Mouse (Mus musculus): ENCODE measurements at regions not wholly inside any gene's neighbourhood (a gene's known extent, or its start where the extent isn't known, plus 50 kb on each side); places are given as distances from the start of the nearest gene placed in this dataset.

GRCm38 (mm10) chr13:20661243-20661642, 132.7 kb upstream of the Aoah start:
- POLR2A ChIA-PET, result interaction anchor here in 1 of 4 experiments (0.6 kb wide), 1 partner anchor 128 kb away, joined by 6 read pairs; no protein-coding TSS in a partner anchor
- CTCF ChIA-PET, result interaction anchor here in 1 of 4 experiments (1.0 kb wide), 1 partner anchor 363 kb away, joined by 3 read pairs; no protein-coding TSS in a partner anchor

DNA sequence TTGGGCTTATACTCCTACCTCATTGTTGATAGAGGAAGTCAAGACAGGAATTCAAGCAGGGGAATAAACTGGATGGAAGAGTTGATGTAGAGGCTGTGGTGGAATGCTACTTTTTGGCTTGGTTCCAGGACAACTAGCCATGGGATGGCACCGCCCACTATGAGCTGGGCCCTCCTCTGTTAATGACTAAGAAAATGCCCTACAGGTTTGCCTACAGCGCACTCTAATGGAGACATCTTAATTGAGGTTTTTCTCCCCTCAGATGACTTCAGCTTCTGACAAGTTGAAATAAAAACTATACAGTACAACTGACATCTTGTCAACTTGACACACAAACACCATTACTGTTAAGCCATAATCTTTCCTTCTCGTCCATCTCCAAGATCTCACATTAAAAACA, 115.2 kb upstream of the Aoah start:
- CTCF ChIA-PET, result interaction anchor here in 1 of 4 experiments (0.7 kb wide), 1 partner anchor 326 kb away, joined by 3 read pairs; no protein-coding TSS in a partner anchor
- POLR2A ChIA-PET, result no interaction called here

GRCm38 (mm10) chr13:20686914-20687313, 107.0 kb upstream of the Aoah start:
- POLR2A ChIA-PET, result no interaction called here
- CTCF ChIA-PET, result no interaction called here

- CTCF ChIA-PET, result no interaction called here
- POLR2A ChIA-PET, result no interaction called here
Observed at GRCm38 (mm10) chr13:20687453-20687852, 106.5 kb upstream of the Aoah start.

- ChIA-PET CTCF (no interaction called here), POLR2A (interaction anchor here in 1 of 4 experiments (0.6 kb wide), 1 partner anchor 734 kb away, joined by 3 read pairs; no protein-coding TSS in a partner anchor)
Observed at GRCm38 (mm10) chr13:20711486-20711885, 82.4 kb upstream of the Aoah start.

DNA sequence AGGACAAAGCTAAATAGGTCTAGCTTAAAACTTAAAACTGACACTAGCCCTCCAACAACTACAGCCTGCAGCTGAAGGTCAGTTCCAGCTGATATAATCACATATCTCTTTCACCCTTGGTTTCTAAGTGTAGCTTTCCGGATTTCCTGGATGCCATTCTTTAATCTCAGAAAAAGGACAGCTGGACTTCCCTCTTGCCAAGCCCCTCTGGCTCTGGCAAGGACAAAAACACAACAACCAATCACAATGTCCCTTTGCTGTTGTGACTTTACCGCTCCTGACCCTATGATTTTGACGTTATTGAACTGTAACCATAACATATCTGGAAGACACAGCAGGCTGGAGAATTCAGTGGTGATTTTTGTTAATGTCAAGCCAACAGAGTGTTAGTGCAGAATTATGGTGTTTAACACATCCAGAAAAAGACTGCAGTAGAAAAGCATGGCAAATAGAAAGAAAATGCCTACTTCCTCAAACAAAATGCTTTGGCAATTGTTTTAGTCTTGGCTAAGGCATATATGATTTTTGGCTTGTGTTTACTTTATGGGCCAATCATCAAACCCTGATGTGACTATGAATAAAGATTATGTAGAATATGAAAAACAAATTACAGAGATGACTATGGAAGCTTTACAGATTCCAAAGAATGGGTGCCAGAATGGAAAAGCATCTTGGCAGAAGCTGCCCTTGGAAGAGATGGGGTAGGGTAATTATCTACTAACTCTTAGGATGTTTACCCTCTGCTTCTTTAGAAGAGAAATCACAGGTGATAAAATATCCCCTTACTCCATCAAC, 70.4 kb upstream of the Aoah start:
- ChIA-PET POLR2A (interaction anchor here in 1 of 4 experiments (0.5 to 0.6 kb wide), 2 partner anchors 289 to 450 kb away, joined by 3 to 6 read pairs; no protein-coding TSS in a partner anchor), CTCF (no interaction called here)

- CTCF ChIA-PET, result no interaction called here
Observed at GRCm38 (mm10) chr13:20724419-20724818, 69.5 kb upstream of the Aoah start.

GRCm38 (mm10) chr13:20725556-20725955, 68.4 kb upstream of the Aoah start:
- CTCF ChIA-PET, result no interaction called here

More at GRCm38 (mm10) chr13:20724419-20724818, 69.5 kb upstream of the Aoah start:
- POLR2A ChIA-PET, result no interaction called here

GRCm38 (mm10) chr13:20728064-20728463, 65.8 kb upstream of the Aoah start:
- ChIA-PET POLR2A (no interaction called here), CTCF (no interaction called here)

More at GRCm38 (mm10) chr13:20725556-20725955, 68.4 kb upstream of the Aoah start:
- POLR2A ChIA-PET, result no interaction called here

GRCm38 (mm10) chr13:20733046-20733445, 60.9 kb upstream of the Aoah start:
- CTCF ChIA-PET, result no interaction called here
- POLR2A ChIA-PET, result no interaction called here

DNA sequence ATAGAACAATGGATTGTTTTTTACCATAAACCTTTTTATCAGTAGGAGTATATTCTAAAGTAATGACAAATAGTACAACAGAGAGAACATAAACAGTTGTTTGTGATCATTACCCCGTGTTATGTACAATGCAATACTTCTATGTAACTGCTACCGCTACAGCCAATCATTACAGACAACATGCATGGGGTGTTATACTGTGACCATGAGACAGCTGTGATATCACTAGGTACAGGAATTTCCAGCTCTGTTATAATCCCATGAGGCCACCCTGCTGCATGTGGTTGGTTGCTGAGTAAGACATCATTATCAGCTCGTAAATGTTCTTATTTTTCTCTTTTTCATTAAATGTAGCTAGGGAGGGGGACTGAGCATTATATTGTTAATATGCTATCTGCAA, 59.6 kb upstream of the Aoah start:
- POLR2A ChIA-PET, result no interaction called here
- CTCF ChIA-PET, result interaction anchor here in 1 of 4 experiments (0.6 kb wide), 1 partner anchor 428 kb away, joined by 4 read pairs; no protein-coding TSS in a partner anchor

DNA sequence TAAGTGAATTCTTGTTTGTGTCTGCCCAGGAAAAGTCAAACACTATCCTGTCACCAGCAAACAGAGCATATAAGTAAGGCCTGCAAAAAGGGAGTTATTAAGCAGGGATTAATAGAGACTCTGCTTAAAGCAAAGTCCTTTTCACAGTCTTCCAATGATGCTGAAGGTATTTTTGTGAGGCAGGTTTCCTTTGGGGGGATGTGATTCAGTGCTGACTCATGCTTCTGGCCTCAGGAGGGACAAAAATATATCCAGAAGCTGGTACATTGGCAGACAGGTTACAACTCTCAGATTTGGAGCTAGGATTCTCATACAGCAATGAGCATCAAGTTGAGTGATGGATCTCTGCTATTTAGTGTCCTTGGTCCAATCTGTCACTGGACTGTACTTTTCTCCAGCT, 57.3 kb upstream of the Aoah start:
- ChIA-PET CTCF (no interaction called here), POLR2A (no interaction called here)

Data from embryonic stem cell, embryonic (primary cell).